14 mouse cellular contexts compared by ENCODE assay signal in the genomic region with DNA sequence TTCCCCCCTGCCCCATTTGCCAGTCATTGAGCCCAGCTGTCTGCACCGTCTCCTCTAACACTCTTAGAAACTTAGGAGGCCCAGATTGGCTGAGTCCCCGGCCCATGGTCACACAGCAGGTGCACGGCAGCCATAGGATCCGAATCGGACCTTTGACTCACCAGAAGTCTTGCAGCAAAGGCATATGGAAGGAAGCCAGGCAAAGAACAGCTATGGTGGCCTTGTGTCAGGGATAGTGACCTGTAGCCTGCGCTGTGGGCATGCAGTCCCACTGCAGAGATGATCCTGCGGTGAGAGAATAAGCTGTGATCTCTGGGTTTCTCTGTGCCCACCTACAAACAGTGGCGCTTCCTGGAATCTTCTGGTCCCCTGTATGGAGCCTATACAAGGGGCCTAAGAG.
DNase-seq lines count a peak whose midpoint lies in the region; ATAC-seq and TF ChIP-seq lines count a peak whose summit lies in the region.
"Had no signal": no experiment of that assay in that cellular context is flagged by ENCODE, and none has a peak within 500 bp of the region (broad histone marks: within the 10 kb centered on the region; RNA-seq: fewer than 3 reads in every experiment).

No protein-coding gene starts in this region.

- no peak overlapping the region for H3K4me2 ChIP-seq in embryonic facial prominence, embryonic 13.5 days
- H3K4me2 ChIP-seq in hindbrain, postnatal 0 days (ENCODE audit: low read depth, low read length) = no peak overlapping the region
- no peak overlapping the region for H3K4me2 ChIP-seq in hindbrain, embryonic 13.5 days
- peak overlapping the region; percentile 69 for H3K4me2 ChIP-seq in myocyte (ENCODE audit: low read depth)

- H3K79me2 ChIP-seq in myocyte (ENCODE audit: control insufficient read depth, insufficient read depth) = peaks cover 69% of the 10 kb centered on the region

- no peak overlapping the region for H3K9ac ChIP-seq in embryonic facial prominence, embryonic 13.5 days
- H3K9ac ChIP-seq in hindbrain, postnatal 0 days (replicated peaks; ENCODE audit: low read length) = no peak overlapping the region
- H3K9ac ChIP-seq in hindbrain, embryonic 13.5 days = no peak overlapping the region
- H3K9ac ChIP-seq: liver, embryonic 14.5 days had no signal

- H3K9me3 ChIP-seq in embryonic facial prominence, embryonic 13.5 days = no peaks in the 10 kb centered on the region
- no peaks in the 10 kb centered on the region for H3K9me3 ChIP-seq in embryonic facial prominence, embryonic 10.5 days
- H3K9me3 ChIP-seq in hindbrain, postnatal 0 days (ENCODE audit: low read length) = no peaks in the 10 kb centered on the region
- no peaks in the 10 kb centered on the region for H3K9me3 ChIP-seq in hindbrain, embryonic 13.5 days
- H3K9me3 ChIP-seq in megakaryocyte, embryonic 14.5 days = no peaks in the 10 kb centered on the region

- H3K27me3 ChIP-seq in embryonic facial prominence, embryonic 13.5 days = no peaks in the 10 kb centered on the region
- H3K27me3 ChIP-seq in embryonic facial prominence, embryonic 10.5 days (replicated peaks; ENCODE audit: low read depth, poor library complexity, severe bottlenecking) = no peaks in the 10 kb centered on the region
- H3K27me3 ChIP-seq in hindbrain, postnatal 0 days (ENCODE audit: insufficient read depth, low read length) = no peaks in the 10 kb centered on the region
- no peaks in the 10 kb centered on the region for H3K27me3 ChIP-seq in hindbrain, embryonic 13.5 days
- H3K27me3 ChIP-seq in megakaryocyte, embryonic 14.5 days (replicated peaks) = no peaks in the 10 kb centered on the region
- H3K27me3 ChIP-seq in myocyte (ENCODE audit: control insufficient read depth, insufficient read depth, insufficient read length) = no peaks in the 10 kb centered on the region

- no peak overlapping the region for H3ac ChIP-seq in myocyte (ENCODE audit: control insufficient read depth, insufficient read length)

- 0 out of 2 replicates have a peak, but pooled peaks cover 3% of the 10 kb centered on the region for H3K36me3 ChIP-seq in embryonic facial prominence, embryonic 13.5 days
- peaks cover 35% of the 10 kb centered on the region for H3K36me3 ChIP-seq in embryonic facial prominence, embryonic 10.5 days (replicated peaks)
- no peaks in the 10 kb centered on the region for H3K36me3 ChIP-seq in hindbrain, postnatal 0 days (ENCODE audit: insufficient read depth, low read length)
- H3K36me3 ChIP-seq in hindbrain, embryonic 13.5 days = no peaks in the 10 kb centered on the region
- peaks cover 57% of the 10 kb centered on the region for H3K36me3 ChIP-seq in megakaryocyte, embryonic 14.5 days (replicated peaks; ENCODE audit: low read length)
- no peaks in the 10 kb centered on the region for H3K36me3 ChIP-seq in myocyte (ENCODE audit: control insufficient read depth, insufficient read depth)

- DNase-seq in embryonic facial prominence, embryonic 10.5 days (ENCODE audit: low spot score) = no peak
- DNase-seq in hindbrain, postnatal 0 days (ENCODE audit: low spot score) = no peak
- no peak for DNase-seq in natural killer cell, adult 2 months (ENCODE audit: low spot score in 2 of 2)
- DNase-seq: cerebellum, postnatal 14 days; kidney, postnatal 14 days; right cerebral cortex, postnatal 25 days had no signal

- peak overlapping the region; percentile 55; the same call in 1 of the 2 replicates for H3K27ac ChIP-seq in embryonic facial prominence, embryonic 13.5 days
- H3K27ac ChIP-seq in embryonic facial prominence, embryonic 10.5 days (replicated peaks) = no peak overlapping the region
- 0 out of 2 replicates have a peak overlapping the region, but pooled peaks have one; percentile 22 for H3K27ac ChIP-seq in hindbrain, postnatal 0 days
- no peak overlapping the region for H3K27ac ChIP-seq in hindbrain, embryonic 13.5 days
- H3K27ac ChIP-seq: liver, embryonic 14.5 days had no signal

- no peak for TF ChIP-seq CTCF in hindbrain, postnatal 0 days (IDR thresholded peaks at IDR 0.05; ENCODE audit: low read depth)

- H3K4me3 ChIP-seq in embryonic facial prominence, embryonic 13.5 days = no peak overlapping the region
- no peak overlapping the region for H3K4me3 ChIP-seq in embryonic facial prominence, embryonic 10.5 days
- H3K4me3 ChIP-seq in hindbrain, postnatal 0 days (ENCODE audit: low read length) = no peak overlapping the region
- no peak overlapping the region for H3K4me3 ChIP-seq in hindbrain, embryonic 13.5 days
- peak overlapping the region; percentile 13 for H3K4me3 ChIP-seq in megakaryocyte, embryonic 14.5 days (replicated peaks)
- H3K4me3 ChIP-seq in myocyte = no peak overlapping the region

- peaks cover 96% of the 10 kb centered on the region for H3K4me1 ChIP-seq in embryonic facial prominence, embryonic 13.5 days
- H3K4me1 ChIP-seq in embryonic facial prominence, embryonic 10.5 days = peaks cover 100% of the 10 kb centered on the region
- peaks cover 48% of the 10 kb centered on the region for H3K4me1 ChIP-seq in hindbrain, postnatal 0 days (ENCODE audit: insufficient read depth, low read length)
- H3K4me1 ChIP-seq in hindbrain, embryonic 13.5 days (replicated peaks) = peaks cover 91% of the 10 kb centered on the region
- peaks cover 100% of the 10 kb centered on the region for H3K4me1 ChIP-seq in megakaryocyte, embryonic 14.5 days

- no peak for ATAC-seq in embryonic facial prominence, embryonic 13.5 days (ENCODE audit: insufficient number of reproducible peaks, insufficient read depth, low FRiP score, low TSS enrichment, low read depth)
- ATAC-seq in hindbrain, postnatal 0 days = no peak
- ATAC-seq in hindbrain, embryonic 13.5 days (ENCODE audit: low FRiP score) = no peak
- ATAC-seq in megakaryocyte, adult 5-6 weeks (ENCODE audit: poor library complexity, severe bottlenecking) = no peak
- ATAC-seq: activated CD4-positive, CD25-positive, alpha-beta regulatory T cell, adult 4 months; midbrain, embryonic 16.5 days had no signal

- TF ChIP-seq POLR2A in myocyte (IDR thresholded peaks at IDR 0.05; ENCODE audit: insufficient read length, low read depth) = no peak

- WGBS in embryonic facial prominence, embryonic 13.5 days = 93% methylated on average over 8 of the region's 8 CpGs
- 95% methylated on average over 8 of the region's 8 CpGs for WGBS in embryonic facial prominence, embryonic 10.5 days
- WGBS in hindbrain, postnatal 0 days = 83% methylated on average over 8 of the region's 8 CpGs
- WGBS in hindbrain, embryonic 13.5 days = 88% methylated on average over 8 of the region's 8 CpGs

TF ChIP-seq in myocyte, 11 proteins besides CTCF, POLR2A, EP300 and RAD21:
- peak in 2 of 3 experiments; percentile 30 to 34 for TF ChIP-seq MYOD1 (IDR thresholded peaks at IDR 0.05; ENCODE audit: control insufficient read depth in 1 of 3, insufficient read length in 2 of 3, low read depth in 2 of 3)
- no peak for TF ChIP-seq POLR2AphosphoS2 (IDR thresholded peaks at IDR 0.05; ENCODE audit: insufficient read length, low read depth)
- no peak for TF ChIP-seq TCF12 (IDR thresholded peaks at IDR 0.05; ENCODE audit: insufficient read depth, poor library complexity, severe bottlenecking)
- TF ChIP-seq MYOG (IDR thresholded peaks at IDR 0.05; ENCODE audit: control insufficient read depth in 1 of 3, insufficient read depth in 1 of 3, insufficient read length in 2 of 3, low read depth in 2 of 3) = peak in 1 of 3 experiments; percentile 28
TF ChIP-seq in myocyte: peak in this region for 2.

Comparison
In these comparisons a context has a peak if more than half of its experiments do, and no peak if none do; other contexts are left out.
1. H3K27ac ChIP-seq: peak in embryonic facial prominence, embryonic 13.5 days (single experiment) and hindbrain, postnatal 0 days (single experiment); none in embryonic facial prominence, embryonic 10.5 days (single experiment) and hindbrain, embryonic 13.5 days (single experiment).